Mouse (Mus musculus) mature B cell (primary cell): Measurements from ENCODE around the gene AI413582.

Experiments used
- in situ Hi-C: fragments of 300-500 bp; cut with MboI; formaldehyde crosslinking; loops from 2 replicates; pipeline ENCODE4 v1.14.3; 2019

The AI413582 gene

DNA sequence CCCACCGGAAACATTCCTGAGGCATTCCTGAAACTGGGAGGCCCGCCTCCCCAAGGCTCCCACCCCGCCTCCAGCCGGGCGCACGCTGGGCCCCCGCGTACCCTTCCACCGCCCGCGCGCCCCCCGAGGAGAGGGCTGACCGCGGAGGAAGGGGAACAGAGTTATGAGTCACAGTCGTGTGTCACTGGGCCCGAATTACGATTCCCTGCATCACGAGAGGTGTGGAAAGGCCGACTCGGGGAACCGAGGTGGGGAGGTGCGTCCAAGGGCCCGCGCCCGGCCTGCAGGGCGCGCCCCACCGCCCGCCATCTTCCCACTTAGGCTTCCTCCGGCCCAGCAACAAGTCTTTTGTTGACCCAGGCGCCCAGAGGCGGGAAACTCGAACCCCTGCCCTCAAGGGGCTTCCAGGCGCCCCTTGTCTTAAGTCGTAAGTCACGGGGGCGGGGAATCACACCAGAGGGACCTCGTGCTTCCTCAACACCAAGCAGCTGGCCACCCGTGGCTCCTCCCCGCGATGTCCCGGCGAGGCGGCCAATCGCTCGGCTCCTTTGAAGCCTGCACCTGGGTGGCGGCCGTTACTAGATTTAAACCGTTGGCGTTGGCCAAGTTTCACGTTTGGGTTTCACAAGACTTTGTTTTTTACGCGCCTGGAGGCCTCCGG lies 9.9 kb downstream of the AI413582 start:
- in situ Hi-C loops = no loop called here

GRCm38 (mm10) chr17:27555075-27555511 lies 10.5 kb downstream of the AI413582 start:
- in situ Hi-C loops = no loop called here

- in situ Hi-C loops = loop anchor here (5.0 kb wide), 1 partner anchor 73 kb away; no protein-coding TSS in a partner anchor
Measured at GRCm38 (mm10) chr17:27554062-27554960, 11.2 kb downstream of the AI413582 start.

DNA sequence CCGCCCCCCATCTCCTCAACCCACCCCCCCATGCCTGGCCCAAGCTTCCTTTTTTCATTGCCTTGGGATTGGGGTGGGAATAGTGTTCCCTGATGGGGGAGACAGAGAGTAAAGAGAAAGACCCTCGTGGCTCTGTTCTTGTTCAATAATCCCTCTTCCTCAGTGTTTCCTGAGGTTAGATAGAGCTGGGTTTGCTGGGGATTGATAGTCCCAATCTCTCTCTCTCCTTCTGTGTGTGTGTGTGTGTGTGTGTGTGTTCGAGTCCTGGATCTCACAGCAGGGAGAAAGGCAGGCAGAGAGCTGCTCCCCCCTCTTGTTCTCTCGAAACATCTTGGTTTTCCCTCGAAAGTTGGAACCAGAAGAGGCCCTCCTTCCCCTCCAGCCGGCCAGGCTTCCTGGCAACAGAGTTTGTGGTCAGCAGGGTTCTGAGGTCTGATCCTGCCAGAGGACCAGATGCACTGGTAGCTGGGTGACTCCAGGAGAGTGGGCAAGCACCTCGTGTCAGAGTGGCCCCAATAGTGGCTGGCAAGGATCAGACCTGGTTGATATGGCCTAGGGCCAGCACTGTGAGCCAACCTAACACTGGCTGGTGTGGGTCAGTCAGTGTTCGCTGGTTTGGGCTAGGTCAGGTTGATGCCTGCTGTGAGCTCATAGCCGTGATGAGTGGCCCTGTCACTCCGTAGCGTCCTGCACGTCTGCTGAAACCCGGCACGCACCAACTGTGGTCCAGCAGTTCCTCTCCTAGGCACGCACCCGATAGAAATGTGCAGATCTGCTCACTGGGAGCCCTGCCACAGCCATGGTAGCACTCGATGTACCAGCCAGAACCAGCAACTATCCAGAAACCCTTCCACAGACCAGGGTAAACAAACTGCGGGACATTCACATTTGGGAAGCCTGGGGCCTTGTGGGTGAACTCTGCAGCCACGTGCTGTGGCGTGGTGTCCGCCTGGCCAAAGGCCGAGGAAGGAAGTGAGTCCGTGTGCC lies 13.0 kb downstream of the AI413582 start:
- in situ Hi-C loops = loop anchor here (5.0 kb wide), 1 partner anchor 75 kb away; no protein-coding TSS in a partner anchor

- in situ Hi-C loops = loop anchor here (5.0 kb wide), 1 partner anchor 76 kb away; no protein-coding TSS in a partner anchor
Measured at GRCm38 (mm10) chr17:27551393-27551940, 14.1 kb downstream of the AI413582 start.

- in situ Hi-C loops = no loop called here
Measured at GRCm38 (mm10) chr17:27549234-27549633, 16.3 kb downstream of the AI413582 start.

- in situ Hi-C loops = no loop called here
Measured at GRCm38 (mm10) chr17:27547253-27547868, 18.2 kb downstream of the AI413582 start.

GRCm38 (mm10) chr17:27546574-27547085 lies 18.9 kb downstream of the AI413582 start:
- in situ Hi-C loops = no loop called here

GRCm38 (mm10) chr17:27545991-27546390 lies 19.6 kb downstream of the AI413582 start:
- in situ Hi-C loops = no loop called here

GRCm38 (mm10) chr17:27544551-27544950 lies 21.0 kb downstream of the AI413582 start:
- in situ Hi-C loops = no loop called here

- in situ Hi-C loops = no loop called here
Measured at GRCm38 (mm10) chr17:27541984-27542383, 23.6 kb downstream of the AI413582 start.

DNA sequence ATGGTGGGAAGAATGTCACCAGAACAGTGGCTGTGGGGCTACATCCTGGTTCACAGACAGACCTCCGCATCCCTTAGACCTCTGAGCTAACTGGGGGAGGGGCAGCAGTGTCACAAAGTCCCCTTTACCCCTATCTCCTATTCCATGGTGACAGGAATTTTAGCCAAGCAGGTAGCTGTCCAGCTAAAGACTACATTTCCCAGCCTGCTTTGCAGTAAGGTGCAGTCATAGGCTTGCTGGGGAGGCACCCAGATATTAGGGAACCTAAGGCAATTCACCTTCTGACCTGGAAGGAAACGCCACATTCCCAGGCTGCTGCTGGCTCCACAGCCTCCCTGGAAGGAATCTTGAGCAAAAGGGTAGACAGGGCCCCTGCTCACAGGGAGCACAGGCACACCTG lies 24.3 kb downstream of the AI413582 start:
- in situ Hi-C loops = no loop called here

DNA sequence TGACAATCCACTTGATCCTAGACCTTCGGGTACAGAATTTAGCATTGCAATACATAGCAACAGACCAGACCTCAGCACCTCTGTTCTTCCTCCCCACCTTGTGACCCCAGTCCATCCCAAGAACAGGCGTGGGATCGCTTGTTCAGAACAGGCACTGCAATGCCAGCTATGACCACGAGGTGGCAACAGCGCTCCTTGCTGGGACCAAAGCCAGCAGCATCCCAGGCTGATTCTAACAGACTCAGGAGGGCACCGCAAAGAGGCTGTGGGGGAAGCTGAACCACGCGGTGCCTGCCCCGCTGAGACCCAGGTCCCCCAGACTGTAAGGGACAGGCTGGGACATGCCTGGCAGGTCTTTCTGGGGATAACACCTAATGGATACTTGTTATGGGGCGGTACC lies 30.8 kb downstream of the AI413582 start:
- in situ Hi-C loops = no loop called here

DNA sequence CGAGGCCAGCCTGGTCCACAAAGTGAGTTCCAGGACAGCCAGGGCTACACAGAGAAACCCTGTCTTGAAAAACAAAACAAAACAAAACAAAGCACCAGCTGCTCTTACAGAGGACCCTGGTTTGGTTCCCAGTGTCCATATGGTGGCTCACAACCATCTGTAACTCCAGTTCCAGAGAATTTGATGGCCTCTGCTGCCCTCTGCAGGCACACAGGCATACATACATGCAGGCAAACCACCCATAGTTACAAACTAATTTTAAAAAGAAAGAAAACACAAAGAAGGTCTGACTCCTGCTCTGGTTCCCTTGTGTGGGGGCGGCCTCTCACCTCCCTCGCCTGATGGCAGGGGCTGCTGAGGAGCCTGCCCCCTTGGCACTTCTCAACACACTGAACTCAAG lies 32.2 kb downstream of the AI413582 start:
- in situ Hi-C loops = no loop called here

DNA sequence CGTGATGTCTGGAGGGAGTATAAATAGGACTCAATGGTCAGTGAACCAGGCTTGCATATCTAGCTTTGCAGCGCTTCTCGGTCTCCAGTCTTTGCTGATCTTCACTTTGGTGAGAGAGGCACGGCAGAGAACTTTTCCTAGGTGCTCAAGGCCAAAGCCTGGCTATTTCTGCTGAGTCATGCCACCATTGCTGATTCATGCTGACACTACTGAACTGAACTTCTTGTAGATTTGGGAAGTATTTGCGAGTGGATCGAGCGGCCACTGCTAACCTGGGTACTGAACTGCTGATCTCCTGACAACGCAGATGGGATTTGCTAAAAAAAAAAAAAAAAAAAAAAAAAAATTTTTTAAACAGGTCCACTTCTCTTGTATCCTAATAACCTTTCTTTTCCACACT lies 33.5 kb downstream of the AI413582 start:
- in situ Hi-C loops = no loop called here

DNA sequence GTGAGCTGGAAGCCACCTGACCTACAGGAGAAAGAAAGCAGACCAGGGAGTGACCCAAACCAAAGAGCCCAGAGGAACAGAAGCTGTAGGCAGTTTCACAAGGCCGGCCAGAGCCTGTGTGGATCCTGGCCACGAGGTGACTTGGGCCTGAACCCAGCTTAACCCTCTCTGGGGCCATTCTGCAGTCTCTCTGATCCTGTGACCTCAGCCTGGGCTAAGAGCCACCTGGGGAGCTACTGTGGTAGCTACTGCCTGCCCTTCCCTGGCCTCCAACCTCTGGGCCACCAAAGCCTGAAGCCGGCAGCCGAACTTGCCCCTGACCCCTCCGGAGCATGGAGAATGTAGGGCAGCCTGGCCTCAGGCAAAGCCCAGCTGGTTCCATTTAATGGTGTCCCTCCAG lies 36.8 kb downstream of the AI413582 start:
- in situ Hi-C loops = no loop called here

DNA sequence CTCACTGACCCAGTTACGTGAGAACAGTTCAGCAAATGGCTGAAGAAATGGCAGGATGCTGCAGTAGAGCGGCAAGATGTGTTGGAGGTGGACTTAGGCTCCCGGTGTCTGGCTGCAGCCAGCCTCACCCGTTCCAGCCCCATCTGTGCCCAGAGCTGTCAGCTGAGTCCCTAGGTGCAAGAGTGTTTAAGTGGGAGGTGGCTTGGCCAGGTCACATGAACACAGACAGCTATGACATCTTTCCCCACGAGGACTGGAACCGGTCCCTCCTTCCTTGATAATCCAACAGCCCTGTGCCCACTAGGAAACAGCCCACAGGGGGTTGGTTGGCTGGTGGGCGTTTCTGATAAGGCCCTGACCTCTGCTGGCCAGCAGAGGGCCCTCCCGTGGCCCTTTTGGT lies 37.5 kb downstream of the AI413582 start:
- in situ Hi-C loops = no loop called here

DNA sequence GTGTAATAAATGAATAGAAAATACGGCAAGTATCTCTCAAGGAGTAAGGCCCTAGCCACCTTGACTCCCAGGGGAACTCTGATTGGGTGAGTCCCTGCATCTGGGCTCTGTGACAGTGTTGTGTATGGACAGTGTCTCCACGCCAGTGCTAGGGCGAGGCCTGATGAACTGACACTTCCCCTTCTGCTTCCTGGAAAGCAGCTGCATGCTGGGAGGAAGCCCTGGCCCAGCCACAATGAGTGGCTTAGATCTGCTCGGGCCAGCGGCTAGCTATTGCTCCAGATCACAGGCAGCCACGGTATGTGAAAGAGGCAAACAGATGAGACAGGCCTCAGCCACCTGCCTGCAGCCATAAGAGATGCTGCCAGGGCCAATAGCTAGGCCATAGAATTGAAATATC lies 38.4 kb downstream of the AI413582 start:
- in situ Hi-C loops = no loop called here

DNA sequence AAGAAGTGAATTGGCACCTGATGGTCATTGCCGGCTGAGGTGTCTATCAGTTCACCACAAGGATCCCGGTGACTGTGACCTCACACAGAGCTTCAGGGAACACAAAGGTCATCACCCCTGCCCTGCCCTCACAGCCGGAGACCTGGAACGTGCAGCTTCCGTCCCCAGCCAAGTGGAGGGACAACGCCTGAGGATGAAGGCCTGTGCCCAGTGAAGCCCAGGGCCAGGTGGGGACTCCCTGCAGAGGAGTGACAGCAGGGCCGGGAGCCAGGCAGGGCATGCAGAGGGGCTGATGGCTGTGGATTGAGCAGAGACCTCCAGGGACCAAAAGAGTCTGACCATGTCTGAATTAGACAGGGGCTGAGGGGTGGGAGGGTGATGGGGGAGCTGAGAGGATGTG lies 42.4 kb downstream of the AI413582 start:
- in situ Hi-C loops = no loop called here

- in situ Hi-C loops = no loop called here
Measured at GRCm38 (mm10) chr17:27521303-27521702, 44.3 kb downstream of the AI413582 start, which contains the start of gene Grm4. Grm4 (minus strand) TSS chr17:27521403.

GRCm38 (mm10) chr17:27520557-27520956 lies 45.0 kb downstream of the AI413582 start:
- in situ Hi-C loops = no loop called here
